Mouse (Mus musculus): Measurements from ENCODE around the gene Lrrc42.

Gene Lrrc42

DNA sequence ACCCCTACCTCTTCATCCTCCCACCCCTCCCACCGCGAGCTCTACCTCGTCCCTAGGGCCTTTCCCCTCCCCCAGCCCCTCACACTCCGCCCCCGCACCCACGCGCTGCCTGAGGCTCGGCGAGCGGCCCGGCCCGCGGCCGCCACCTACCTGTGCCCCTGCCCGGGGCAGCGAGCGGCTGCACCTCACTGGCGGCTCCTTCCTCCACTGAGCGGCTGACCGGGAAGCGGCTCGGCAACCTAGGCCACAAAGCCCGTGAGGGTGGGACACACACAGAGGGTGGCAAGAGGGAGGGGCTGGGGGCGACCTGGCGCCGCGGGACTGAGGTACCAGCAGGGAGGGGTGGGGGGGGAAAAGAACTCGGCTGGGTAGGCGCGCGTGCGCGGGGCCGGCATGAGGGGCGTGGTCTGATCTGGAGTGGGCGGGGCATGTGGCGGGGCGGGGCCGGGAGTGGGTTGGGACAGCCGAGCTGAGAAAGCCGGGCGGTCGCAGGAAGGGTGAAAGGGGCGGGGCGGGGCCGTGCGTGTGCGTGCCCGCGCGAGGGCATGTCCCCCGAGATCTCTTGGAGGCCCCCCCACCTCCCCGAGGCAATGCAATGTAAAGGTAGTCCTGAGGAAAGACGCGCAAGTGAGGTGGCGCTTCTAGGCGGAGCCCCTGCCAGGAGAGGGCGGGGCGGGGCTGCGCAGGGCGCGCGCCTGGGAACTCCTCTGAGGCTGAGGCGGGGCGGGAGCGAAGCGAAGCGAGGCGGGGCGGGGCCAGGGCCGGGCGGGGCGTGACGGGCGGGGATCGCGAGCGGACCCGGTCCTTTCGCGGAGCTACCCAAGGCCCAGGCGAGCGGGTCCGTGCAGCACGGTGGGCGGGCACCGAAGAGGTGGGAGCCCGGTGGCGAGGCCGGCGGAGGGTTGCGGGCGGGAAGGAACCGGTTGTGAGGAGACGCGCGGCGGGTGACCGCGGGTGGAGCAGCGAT is at the start of gene Lrrc42, which contains the start of gene Hspb11:
Gene Lrrc42, minus strand, starts transcription at position 408 of the 967 bp plus-strand sequence.
Gene Hspb11, plus strand, starts transcription at position 469 of the 967 bp plus-strand sequence.
- no peak for TF ChIP-seq CTCF (conservative IDR thresholded peaks at IDR 0.05; ENCODE audit: low read length)
- no peak for TF ChIP-seq POU5F1 (IDR thresholded peaks at IDR 0.05; ENCODE audit: borderline replicate concordance, low read length)
- no peak for TF ChIP-seq NANOG (IDR thresholded peaks at IDR 0.05; ENCODE audit: borderline replicate concordance, low read length)
- Histone ChIP-seq H3K27me3 (ENCODE audit: insufficient read depth, low read length) (no peaks in the 10 kb centered on the region), H3K36me3 (ENCODE audit: insufficient read depth, low read length) (no peaks in the 10 kb centered on the region), H3K4me3 (replicated peaks; ENCODE audit: low read length) (peak within 1 kb of the TSS; percentile 87), H3K4me1 (replicated peaks; ENCODE audit: low read depth, low read length) (peaks cover 25% of the 10 kb centered on the region), H3K9me3 (ENCODE audit: low read length) (no peaks in the 10 kb centered on the region)

DNA sequence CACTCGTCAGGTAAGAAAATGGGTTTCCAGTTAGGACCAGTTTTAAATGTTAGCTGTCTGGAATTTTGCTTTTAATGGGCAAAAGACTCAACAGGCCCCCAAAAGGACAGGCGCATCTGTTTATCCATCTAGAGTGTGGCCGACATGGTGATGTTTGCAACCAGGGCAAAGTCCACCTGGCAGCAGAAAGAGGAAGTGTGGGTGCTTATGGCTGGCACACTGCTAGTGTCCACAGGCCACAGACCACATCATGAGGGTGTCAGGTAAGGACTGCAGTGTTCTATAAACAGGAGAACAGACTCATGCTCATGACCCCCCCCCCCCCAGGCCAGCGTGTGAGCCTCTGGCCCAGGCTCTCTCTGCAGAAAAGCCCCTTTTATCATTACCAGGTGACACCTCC is 49.5 kb upstream of the Lrrc42 start:
- Histone ChIP-seq H3K9me3 (ENCODE audit: low read length) (no peaks in the 10 kb centered on the region), H3K4me3 (replicated peaks; ENCODE audit: low read length) (no peak overlapping the region), H3K4me1 (replicated peaks; ENCODE audit: low read depth, low read length) (no peaks in the 10 kb centered on the region), H3K36me3 (ENCODE audit: insufficient read depth, low read length) (no peaks in the 10 kb centered on the region), H3K27me3 (ENCODE audit: insufficient read depth, low read length) (peaks cover 6% of the 10 kb centered on the region)
- no peak for TF ChIP-seq POU5F1 (IDR thresholded peaks at IDR 0.05; ENCODE audit: borderline replicate concordance, low read length)
- TF ChIP-seq NANOG (IDR thresholded peaks at IDR 0.05; ENCODE audit: borderline replicate concordance, low read length), result no peak
- TF ChIP-seq CTCF (conservative IDR thresholded peaks at IDR 0.05; ENCODE audit: low read length), result no peak

- Histone ChIP-seq H3K9me3 (ENCODE audit: low read length) (no peaks in the 10 kb centered on the region), H3K36me3 (ENCODE audit: insufficient read depth, low read length) (no peaks in the 10 kb centered on the region), H3K4me3 (replicated peaks; ENCODE audit: low read length) (no peak overlapping the region), H3K4me1 (replicated peaks; ENCODE audit: low read depth, low read length) (no peaks in the 10 kb centered on the region), H3K27me3 (ENCODE audit: insufficient read depth, low read length) (peaks cover 6% of the 10 kb centered on the region)
- TF ChIP-seq NANOG (IDR thresholded peaks at IDR 0.05; ENCODE audit: borderline replicate concordance, low read length) (no peak), CTCF (conservative IDR thresholded peaks at IDR 0.05; ENCODE audit: low read length) (no peak)
These were observed 48.9 kb upstream of the Lrrc42 start for GRCm38 (mm10) chr4:107302221-107302620.

DNA sequence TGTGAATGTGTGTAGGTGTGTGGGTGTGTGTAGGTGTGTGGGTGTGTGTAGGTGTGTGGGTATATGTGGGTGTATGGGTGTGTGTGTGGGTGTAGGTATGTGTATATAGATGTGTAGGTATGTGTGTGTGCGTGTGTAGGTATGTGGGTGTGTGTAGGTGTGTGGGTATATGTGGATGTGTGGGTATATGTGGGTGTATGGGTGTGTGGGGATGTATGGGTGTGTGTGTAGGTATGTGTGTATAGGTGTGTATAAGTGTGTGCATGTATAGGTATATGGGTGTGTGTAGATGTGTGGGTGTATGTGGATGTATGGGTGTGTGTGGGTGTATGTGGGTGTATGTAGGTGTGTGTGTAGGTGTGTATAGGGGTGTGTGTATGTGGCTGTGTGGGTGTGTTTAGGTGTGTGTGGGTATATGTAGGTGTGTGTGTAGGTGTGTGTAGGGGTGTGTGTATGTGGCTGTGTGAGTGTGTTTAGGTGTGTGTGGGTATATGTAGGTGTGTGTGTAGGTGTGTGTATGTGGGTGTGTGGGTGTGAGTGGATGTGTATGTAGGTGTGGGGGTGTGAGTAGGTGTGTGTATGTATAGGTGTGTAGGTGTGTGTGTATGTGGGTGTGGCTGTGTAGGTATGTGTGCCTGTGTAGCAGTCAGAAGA is 47.7 kb upstream of the Lrrc42 start:
- Histone ChIP-seq H3K4me1 (replicated peaks; ENCODE audit: low read depth, low read length) (no peaks in the 10 kb centered on the region), H3K4me3 (replicated peaks; ENCODE audit: low read length) (no peak overlapping the region), H3K9me3 (ENCODE audit: low read length) (no peaks in the 10 kb centered on the region), H3K27me3 (ENCODE audit: insufficient read depth, low read length) (no peaks in the 10 kb centered on the region), H3K36me3 (ENCODE audit: insufficient read depth, low read length) (no peaks in the 10 kb centered on the region)
- TF ChIP-seq NANOG (IDR thresholded peaks at IDR 0.05; ENCODE audit: borderline replicate concordance, low read length) (no peak), POU5F1 (IDR thresholded peaks at IDR 0.05; ENCODE audit: borderline replicate concordance, low read length) (no peak), CTCF (conservative IDR thresholded peaks at IDR 0.05; ENCODE audit: low read length) (no peak)

GRCm38 (mm10) chr4:107300371-107300770 is 47.0 kb upstream of the Lrrc42 start:
- no peak overlapping the region for H3K4me3 ChIP-seq (replicated peaks; ENCODE audit: low read length)
- H3K27me3 ChIP-seq (ENCODE audit: insufficient read depth, low read length), result no peaks in the 10 kb centered on the region
- no peaks in the 10 kb centered on the region for H3K9me3 ChIP-seq (ENCODE audit: low read length)
- TF ChIP-seq NANOG (IDR thresholded peaks at IDR 0.05; ENCODE audit: borderline replicate concordance, low read length), result no peak
- no peak for TF ChIP-seq CTCF (conservative IDR thresholded peaks at IDR 0.05; ENCODE audit: low read length)
- no peak for TF ChIP-seq POU5F1 (IDR thresholded peaks at IDR 0.05; ENCODE audit: borderline replicate concordance, low read length)
- H3K4me1 ChIP-seq (replicated peaks; ENCODE audit: low read depth, low read length), result no peaks in the 10 kb centered on the region
- H3K36me3 ChIP-seq (ENCODE audit: insufficient read depth, low read length), result no peaks in the 10 kb centered on the region

- no peaks in the 10 kb centered on the region for H3K36me3 ChIP-seq (ENCODE audit: insufficient read depth, low read length)
- H3K4me3 ChIP-seq (replicated peaks; ENCODE audit: low read length), result no peak overlapping the region
- TF ChIP-seq POU5F1 (IDR thresholded peaks at IDR 0.05; ENCODE audit: borderline replicate concordance, low read length) (no peak), CTCF (conservative IDR thresholded peaks at IDR 0.05; ENCODE audit: low read length) (no peak)
These were observed 46.5 kb upstream of the Lrrc42 start for GRCm38 (mm10) chr4:107299779-107300340.

GRCm38 (mm10) chr4:107298071-107298606 is 44.8 kb upstream of the Lrrc42 start:
- no peak for TF ChIP-seq POU5F1 (IDR thresholded peaks at IDR 0.05; ENCODE audit: borderline replicate concordance, low read length)
- TF ChIP-seq CTCF (conservative IDR thresholded peaks at IDR 0.05; ENCODE audit: low read length), result no peak
- no peak for TF ChIP-seq NANOG (IDR thresholded peaks at IDR 0.05; ENCODE audit: borderline replicate concordance, low read length)
- H3K4me3 ChIP-seq (replicated peaks; ENCODE audit: low read length), result no peak overlapping the region
- peaks cover 15% of the 10 kb centered on the region for H3K27me3 ChIP-seq (ENCODE audit: insufficient read depth, low read length)
- H3K36me3 ChIP-seq (ENCODE audit: insufficient read depth, low read length), result no peaks in the 10 kb centered on the region
- H3K4me1 ChIP-seq (replicated peaks; ENCODE audit: low read depth, low read length), result no peaks in the 10 kb centered on the region; the same call in 1 of the 2 replicates
- no peaks in the 10 kb centered on the region for H3K9me3 ChIP-seq (ENCODE audit: low read length)

More at GRCm38 (mm10) chr4:107299779-107300340, 46.5 kb upstream of the Lrrc42 start:
- peaks cover 3% of the 10 kb centered on the region for H3K27me3 ChIP-seq (ENCODE audit: insufficient read depth, low read length)
- no peaks in the 10 kb centered on the region for H3K9me3 ChIP-seq (ENCODE audit: low read length)
- no peaks in the 10 kb centered on the region for H3K4me1 ChIP-seq (replicated peaks; ENCODE audit: low read depth, low read length)

DNA sequence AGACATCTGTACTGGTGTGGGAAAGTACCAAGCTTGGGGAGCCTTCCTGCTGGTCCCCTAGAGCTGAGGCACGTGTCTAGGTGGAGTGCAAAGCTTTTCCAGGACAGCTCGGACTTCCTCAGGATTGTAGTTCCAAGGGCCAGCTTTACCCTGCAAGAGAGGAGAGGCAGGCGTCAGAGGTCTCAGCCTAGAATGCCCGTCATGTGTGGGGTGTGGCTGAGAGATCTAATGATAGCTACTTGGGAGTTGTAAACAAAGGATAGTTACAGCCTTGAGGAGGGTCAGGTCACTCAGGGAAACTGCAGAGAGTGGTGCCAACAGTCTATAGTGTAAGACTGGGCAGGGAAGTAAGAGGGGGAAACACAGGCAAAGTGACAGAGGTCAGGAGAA is 38.9 kb upstream of the Lrrc42 start:
- TF ChIP-seq NANOG (IDR thresholded peaks at IDR 0.05; ENCODE audit: borderline replicate concordance, low read length) (no peak), POU5F1 (IDR thresholded peaks at IDR 0.05; ENCODE audit: borderline replicate concordance, low read length) (no peak), CTCF (conservative IDR thresholded peaks at IDR 0.05; ENCODE audit: low read length) (no peak)
- H3K4me3 ChIP-seq (replicated peaks; ENCODE audit: low read length), result no peak overlapping the region

More for the DNA sequence above, 38.9 kb upstream of the Lrrc42 start:
- Histone ChIP-seq H3K36me3 (ENCODE audit: insufficient read depth, low read length) (no peaks in the 10 kb centered on the region), H3K4me1 (replicated peaks; ENCODE audit: low read depth, low read length) (no peaks in the 10 kb centered on the region; the same call in 1 of the 2 replicates), H3K9me3 (ENCODE audit: low read length) (no peaks in the 10 kb centered on the region), H3K27me3 (ENCODE audit: insufficient read depth, low read length) (peaks cover 15% of the 10 kb centered on the region)
